Mouse (Mus musculus): ENCODE results near the gene Mknk1.

DNA sequence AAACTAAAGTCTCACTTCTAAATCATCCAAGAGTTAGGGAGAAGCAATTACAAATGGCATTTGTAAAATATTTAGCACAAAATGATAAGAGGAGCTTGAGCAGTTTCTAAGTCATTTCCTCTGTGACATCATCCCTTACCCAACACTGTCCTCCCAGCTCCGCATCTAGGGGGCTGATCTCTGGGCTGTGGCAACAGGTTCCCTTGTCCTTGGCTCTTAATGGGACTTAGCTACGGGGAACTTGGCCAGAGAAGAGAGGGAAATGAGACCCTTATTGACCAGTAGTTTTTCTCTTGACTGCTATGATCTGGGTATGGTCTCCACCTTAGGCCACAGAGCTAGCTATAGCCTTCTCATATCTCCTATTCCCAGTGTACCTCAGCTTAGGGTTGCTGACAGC lies 13.7 kb upstream of the Mknk1 start:
- TF ChIP-seq POLR2A (IDR thresholded peaks at IDR 0.05; ENCODE audit: borderline replicate concordance, low read depth, low read length) (no peak), CTCF (IDR thresholded peaks at IDR 0.05; ENCODE audit: low read depth, low read length) (no peak)
